Mouse (Mus musculus) gastrocnemius, adult 2 months (tissue): ENCODE data around the gene Srcin1. TPM values are rescaled to one million over a fixed set of nuclear protein-coding genes. Genes with fewer than 3 reads are reported as not detected.

Experiments
- DNase-seq: peaks from one replicate; pipeline ENCODE4 v3.0.0; 2022
- H3K27ac ChIP-seq: fragments of 200-600 bp; 2 replicates; pipeline ENCODE4 v1.8.1; 2022; ENCODE audit warnings: mild to moderate bottlenecking
- H3K4me3 ChIP-seq: fragments of 200-600 bp; 2 replicates; pipeline ENCODE4 v1.8.1; 2022; ENCODE audit warnings: mild to moderate bottlenecking, moderate library complexity
- CTCF ChIP-seq: fragments of 200-600 bp; IDR thresholded peaks from 2 replicates; pipeline ENCODE4 v1.8.1; 2022; ENCODE audit warnings: antibody characterized with exemption, mild to moderate bottlenecking, moderate library complexity
- intact Hi-C: fragments of 180-260 bp; cut with DNase I; formaldehyde crosslinking; loops from one replicate; pipeline ENCODE4 v1.15.1; 2025
- total RNA-seq, 2 experiments: library from RNA; stranded (reverse); gene quantifications; 2 replicates each; pipeline ENCODE4 v1.2.3; 2021

Srcin1 gene
- total RNA-seq, 2 experiments from 2014 or later: 0.61 to 1.2 TPM

GRCm38 (mm10) chr11:97468639-97469287 lies 107.2 kb downstream of the Srcin1 start:
- intact Hi-C loops: loop anchor here (1.0 kb wide), 3 partner anchors 36 to 111 kb away; no protein-coding TSS in a partner anchor
- Histone ChIP-seq H3K27ac (0 out of 2 replicates have a peak overlapping the region, but pooled peaks have one; percentile 4), H3K4me3 (no peak overlapping the region)
- peak; percentile 91 for DNase-seq
- TF ChIP-seq CTCF: peak; percentile 99; the same call in 1 of the 2 replicates

GRCm38 (mm10) chr11:97466444-97467160 lies 109.4 kb downstream of the Srcin1 start:
- peak; percentile 72 for DNase-seq
- peak overlapping the region; percentile 1; the same call in 1 of the 2 replicates for H3K27ac ChIP-seq
- TF ChIP-seq CTCF: no peak
- intact Hi-C loops: no loop called here
- no peak overlapping the region for H3K4me3 ChIP-seq

GRCm38 (mm10) chr11:97465957-97466356 lies 110.0 kb downstream of the Srcin1 start:
- H3K27ac ChIP-seq: no peak overlapping the region; the same call in 1 of the 2 replicates
- no peak for TF ChIP-seq CTCF
- intact Hi-C loops: no loop called here
- DNase-seq: no peak
- H3K4me3 ChIP-seq: no peak overlapping the region

- H3K27ac ChIP-seq: peak overlapping the region; percentile 46; the same call in 1 of the 2 replicates
- intact Hi-C loops: no loop called here
- no peak for TF ChIP-seq CTCF
- DNase-seq: peak; percentile 64
- H3K4me3 ChIP-seq: no peak overlapping the region
These were observed 112.0 kb downstream of the Srcin1 start for GRCm38 (mm10) chr11:97463991-97464390.

DNA sequence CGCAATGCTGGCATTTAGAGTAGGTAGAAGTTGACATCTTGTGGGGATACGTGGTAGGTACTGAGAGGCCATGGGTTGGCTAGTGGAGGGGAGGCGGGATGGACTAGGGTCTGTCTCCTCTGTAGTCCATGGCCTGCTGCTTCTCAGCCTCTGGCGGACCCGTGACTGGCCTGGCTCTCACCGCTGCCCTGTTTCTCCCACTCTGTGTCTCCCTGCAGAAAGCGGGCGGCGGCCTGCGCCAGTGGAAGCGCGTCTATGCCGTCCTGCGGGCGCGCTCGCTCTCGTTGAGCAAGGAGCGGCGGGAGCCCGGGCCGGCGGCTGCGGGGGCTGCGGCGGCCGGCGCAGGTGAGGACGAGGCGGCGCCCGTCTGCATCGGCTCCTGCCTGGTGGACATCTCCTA lies 112.8 kb downstream of the Srcin1 start:
- no peak for DNase-seq
- TF ChIP-seq CTCF: no peak
- Histone ChIP-seq H3K4me3 (no peak overlapping the region), H3K27ac (no peak overlapping the region)
- intact Hi-C loops: no loop called here

- no peak for DNase-seq
- Histone ChIP-seq H3K4me3 (no peak overlapping the region), H3K27ac (no peak overlapping the region)
- intact Hi-C loops: no loop called here
- no peak for TF ChIP-seq CTCF
These were observed 113.4 kb downstream of the Srcin1 start for GRCm38 (mm10) chr11:97462538-97462937.

- no peak overlapping the region for H3K4me3 ChIP-seq
- no peak for TF ChIP-seq CTCF
- H3K27ac ChIP-seq: no peak overlapping the region
- DNase-seq: no peak
- intact Hi-C loops: no loop called here
These were observed 114.6 kb downstream of the Srcin1 start for GRCm38 (mm10) chr11:97461307-97461820.

Other genes with a start within 250 kb of the Srcin1 start
- under 1 TPM in 1 of 2 experiments, not detected in 1; 0.03 TPM for gene Gpr179, start 224.1 kb downstream of the Srcin1 start, total RNA-seq
- 10 to 100 TPM; 43.2 to 48.6 TPM for gene Socs7, start 213.6 kb downstream of the Srcin1 start, total RNA-seq
- 1 to 10 TPM; 5.9 to 7.5 TPM for gene Arhgap23, start 160.7 kb downstream of the Srcin1 start, total RNA-seq
- not detected for gene 4933428G20Rik, start 75.8 kb downstream of the Srcin1 start, total RNA-seq
- gene Epop, start 53.5 kb upstream of the Srcin1 start, total RNA-seq: 1 to 10 TPM in 1 of 2 experiments, under 1 TPM in 1; 0.98 to 1.5 TPM
- gene Mllt6, start 87.2 kb upstream of the Srcin1 start, total RNA-seq: 10 to 100 TPM; 41.9 to 54.7 TPM
- 100 to 1,000 TPM in 1 of 2 experiments, 10 to 100 TPM in 1; 96.2 to 111 TPM for gene Cisd3, start 109.6 kb upstream of the Srcin1 start, total RNA-seq
- gene Pcgf2, start 124.3 kb upstream of the Srcin1 start, total RNA-seq: 1 to 10 TPM; 1.7 to 2.9 TPM
- gene Psmb3, start 127.2 kb upstream of the Srcin1 start, total RNA-seq: 100 to 1,000 TPM; 141 to 159 TPM
- 10 to 100 TPM; 59.3 to 66.2 TPM for gene Pip4k2b, start 168.5 kb upstream of the Srcin1 start, total RNA-seq
- 1 to 10 TPM; 6.2 to 6.5 TPM for gene Cwc25, start 190.4 kb upstream of the Srcin1 start, total RNA-seq
- gene 1700001P01Rik, start 199.7 kb upstream of the Srcin1 start, total RNA-seq: under 1 TPM; 0.39 to 0.56 TPM
- 100 to 1,000 TPM; 385 to 521 TPM for gene Rpl23, start 206.3 kb upstream of the Srcin1 start, total RNA-seq
- gene Lasp1, start 222.8 kb upstream of the Srcin1 start, total RNA-seq: 10 to 100 TPM; 10.0 to 16.8 TPM